Mouse (Mus musculus): ENCODE data around the gene Bcl2l10. TPM values are rescaled to one million over a fixed set of nuclear protein-coding genes. Genes with fewer than 3 reads are reported as not detected.

The Bcl2l10 gene
- polyA plus RNA-seq, 1 experiment: not detected

GRCm38 (mm10) chr9:75306126-75306898 lies 41.2 kb upstream of the Bcl2l10 start, which contains the start of gene Gnb5:
Gene Gnb5, plus strand, starts transcription at chr9:75306288.
- TF ChIP-seq TCF3 (IDR thresholded peaks at IDR 0.05; ENCODE audit: insufficient read length, low read depth) (peak; percentile 46), MAX (IDR thresholded peaks at IDR 0.05; ENCODE audit: low read depth) (no peak), MYOD1 (IDR thresholded peaks at IDR 0.05; ENCODE audit: control insufficient read depth in 1 of 3, insufficient read length in 2 of 3, low read depth in 2 of 3) (peak in 2 of 3 experiments; percentile 75 to 84), MYOG (IDR thresholded peaks at IDR 0.05; ENCODE audit: control insufficient read depth in 1 of 3, insufficient read depth in 1 of 3, insufficient read length in 2 of 3, low read depth in 2 of 3) (peak in 2 of 3 experiments; percentile 81 to 82)
- Histone ChIP-seq H3ac (ENCODE audit: control insufficient read depth, insufficient read length) (no peak within 1 kb of the TSS), H3K4me3 (no peak within 1 kb of the TSS), H3K27me3 (ENCODE audit: control insufficient read depth, insufficient read depth, insufficient read length) (no peaks in the 10 kb centered on the region), H3K4me2 (ENCODE audit: low read depth) (no peak within 1 kb of the TSS), H3K79me2 (ENCODE audit: control insufficient read depth, insufficient read depth) (no peaks in the 10 kb centered on the region), H3K36me3 (ENCODE audit: control insufficient read depth, insufficient read depth) (no peaks in the 10 kb centered on the region)

- H3K27me3 ChIP-seq (ENCODE audit: control insufficient read depth, insufficient read depth, insufficient read length): no peaks in the 10 kb centered on the region
- no peaks in the 10 kb centered on the region for H3K36me3 ChIP-seq (ENCODE audit: control insufficient read depth, insufficient read depth)
- H3K4me2 ChIP-seq (ENCODE audit: low read depth): no peak overlapping the region
- no peak overlapping the region for H3ac ChIP-seq (ENCODE audit: control insufficient read depth, insufficient read length)
- no peak overlapping the region for H3K4me3 ChIP-seq
- no peaks in the 10 kb centered on the region for H3K79me2 ChIP-seq (ENCODE audit: control insufficient read depth, insufficient read depth)
- TF ChIP-seq REST (IDR thresholded peaks at IDR 0.05; ENCODE audit: insufficient read depth, insufficient read length) (no peak), CEBPB (IDR thresholded peaks at IDR 0.05; ENCODE audit: insufficient read depth, poor library complexity, severe bottlenecking) (no peak), USF1 (IDR thresholded peaks at IDR 0.05; ENCODE audit: low read depth) (no peak), POLR2AphosphoS2 (IDR thresholded peaks at IDR 0.05; ENCODE audit: insufficient read length, low read depth) (no peak), TCF3 (IDR thresholded peaks at IDR 0.05; ENCODE audit: insufficient read length, low read depth) (no peak), MYOG (IDR thresholded peaks at IDR 0.05; ENCODE audit: control insufficient read depth in 1 of 3, insufficient read depth in 1 of 3, insufficient read length in 2 of 3, low read depth in 2 of 3) (no peak), MYOD1 (IDR thresholded peaks at IDR 0.05; ENCODE audit: control insufficient read depth in 1 of 3, insufficient read length in 2 of 3, low read depth in 2 of 3) (no peak), E2F4 (IDR thresholded peaks at IDR 0.05; ENCODE audit: insufficient read depth) (no peak), MAX (IDR thresholded peaks at IDR 0.05; ENCODE audit: low read depth) (no peak), POLR2A (IDR thresholded peaks at IDR 0.05; ENCODE audit: insufficient read length, low read depth) (no peak), TCF12 (IDR thresholded peaks at IDR 0.05; ENCODE audit: insufficient read depth, poor library complexity, severe bottlenecking) (no peak), SRF (IDR thresholded peaks at IDR 0.05; ENCODE audit: control insufficient read depth, insufficient read length, low read depth) (no peak)
Measured at GRCm38 (mm10) chr9:75307015-75307414, 40.5 kb upstream of the Bcl2l10 start.

GRCm38 (mm10) chr9:75308621-75309020 lies 38.9 kb upstream of the Bcl2l10 start:
- Histone ChIP-seq H3K27me3 (ENCODE audit: control insufficient read depth, insufficient read depth, insufficient read length) (no peaks in the 10 kb centered on the region), H3K4me3 (no peak overlapping the region), H3K79me2 (ENCODE audit: control insufficient read depth, insufficient read depth) (no peaks in the 10 kb centered on the region), H3K36me3 (ENCODE audit: control insufficient read depth, insufficient read depth) (no peaks in the 10 kb centered on the region), H3K4me2 (ENCODE audit: low read depth) (no peak overlapping the region), H3ac (ENCODE audit: control insufficient read depth, insufficient read length) (no peak overlapping the region)
- TF ChIP-seq MYOG (IDR thresholded peaks at IDR 0.05; ENCODE audit: control insufficient read depth in 1 of 3, insufficient read depth in 1 of 3, insufficient read length in 2 of 3, low read depth in 2 of 3) (no peak), TCF3 (IDR thresholded peaks at IDR 0.05; ENCODE audit: insufficient read length, low read depth) (no peak), MAX (IDR thresholded peaks at IDR 0.05; ENCODE audit: low read depth) (no peak), CEBPB (IDR thresholded peaks at IDR 0.05; ENCODE audit: insufficient read depth, poor library complexity, severe bottlenecking) (no peak), SRF (IDR thresholded peaks at IDR 0.05; ENCODE audit: control insufficient read depth, insufficient read length, low read depth) (no peak), POLR2AphosphoS2 (IDR thresholded peaks at IDR 0.05; ENCODE audit: insufficient read length, low read depth) (no peak), POLR2A (IDR thresholded peaks at IDR 0.05; ENCODE audit: insufficient read length, low read depth) (no peak), E2F4 (IDR thresholded peaks at IDR 0.05; ENCODE audit: insufficient read depth) (no peak), REST (IDR thresholded peaks at IDR 0.05; ENCODE audit: insufficient read depth, insufficient read length) (no peak), USF1 (IDR thresholded peaks at IDR 0.05; ENCODE audit: low read depth) (no peak), TCF12 (IDR thresholded peaks at IDR 0.05; ENCODE audit: insufficient read depth, poor library complexity, severe bottlenecking) (no peak), MYOD1 (IDR thresholded peaks at IDR 0.05; ENCODE audit: control insufficient read depth in 1 of 3, insufficient read length in 2 of 3, low read depth in 2 of 3) (no peak)

GRCm38 (mm10) chr9:75312008-75312407 lies 35.5 kb upstream of the Bcl2l10 start:
- H3K79me2 ChIP-seq (ENCODE audit: control insufficient read depth, insufficient read depth): no peaks in the 10 kb centered on the region
- H3K4me3 ChIP-seq: no peak overlapping the region
- H3K27me3 ChIP-seq (ENCODE audit: control insufficient read depth, insufficient read depth, insufficient read length): no peaks in the 10 kb centered on the region
- H3K36me3 ChIP-seq (ENCODE audit: control insufficient read depth, insufficient read depth): no peaks in the 10 kb centered on the region
- TF ChIP-seq TCF3 (IDR thresholded peaks at IDR 0.05; ENCODE audit: insufficient read length, low read depth) (no peak), CEBPB (IDR thresholded peaks at IDR 0.05; ENCODE audit: insufficient read depth, poor library complexity, severe bottlenecking) (no peak), MAX (IDR thresholded peaks at IDR 0.05; ENCODE audit: low read depth) (no peak), E2F4 (IDR thresholded peaks at IDR 0.05; ENCODE audit: insufficient read depth) (no peak), POLR2A (IDR thresholded peaks at IDR 0.05; ENCODE audit: insufficient read length, low read depth) (no peak), MYOG (IDR thresholded peaks at IDR 0.05; ENCODE audit: control insufficient read depth in 1 of 3, insufficient read depth in 1 of 3, insufficient read length in 2 of 3, low read depth in 2 of 3) (no peak), POLR2AphosphoS2 (IDR thresholded peaks at IDR 0.05; ENCODE audit: insufficient read length, low read depth) (no peak), USF1 (IDR thresholded peaks at IDR 0.05; ENCODE audit: low read depth) (no peak), SRF (IDR thresholded peaks at IDR 0.05; ENCODE audit: control insufficient read depth, insufficient read length, low read depth) (no peak), MYOD1 (IDR thresholded peaks at IDR 0.05; ENCODE audit: control insufficient read depth in 1 of 3, insufficient read length in 2 of 3, low read depth in 2 of 3) (no peak), TCF12 (IDR thresholded peaks at IDR 0.05; ENCODE audit: insufficient read depth, poor library complexity, severe bottlenecking) (no peak)
- H3ac ChIP-seq (ENCODE audit: control insufficient read depth, insufficient read length): no peak overlapping the region
- no peak overlapping the region for H3K4me2 ChIP-seq (ENCODE audit: low read depth)

Data from myocyte (in vitro differentiated cells).